In the genomic region with DNA sequence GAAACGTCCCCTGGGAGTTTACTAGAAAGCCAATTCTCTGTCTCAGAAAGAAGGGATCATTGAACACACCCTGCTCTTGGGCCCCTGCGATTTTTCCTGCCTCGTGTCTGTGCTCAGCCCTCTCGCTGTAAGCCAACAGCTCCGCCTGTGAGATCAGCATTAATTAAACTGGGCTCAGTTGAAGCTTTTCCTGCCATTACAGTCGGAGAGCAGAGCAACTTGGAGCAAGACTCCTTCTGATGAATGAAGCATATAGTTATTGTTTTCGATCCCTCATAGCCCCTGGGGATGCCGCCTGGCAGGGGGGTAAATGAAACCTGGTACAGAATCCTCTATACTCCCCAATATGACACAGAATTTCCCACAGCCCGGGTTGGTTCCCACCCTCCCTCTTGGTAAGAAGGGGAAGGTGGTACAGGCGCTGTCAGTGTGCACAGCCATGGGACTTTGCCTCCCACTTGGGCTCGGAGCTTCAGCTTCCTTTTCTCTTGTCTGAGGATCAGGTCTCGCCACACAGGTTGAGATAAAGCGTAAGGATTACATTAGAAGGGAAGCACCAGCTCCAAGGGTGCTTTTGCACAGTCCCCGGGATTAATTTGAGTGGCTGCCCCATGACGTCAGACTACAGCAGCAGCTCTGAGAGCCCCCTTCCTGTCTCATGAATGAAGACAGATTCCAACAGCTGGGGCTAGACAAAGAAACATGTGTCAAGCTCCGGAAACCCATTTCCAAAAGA, we compare ENCODE assay signal across 10 mouse cellular contexts.
A peak's percentile ranks its signal among the peaks of the same experiment; 100 is the strongest.
DNase-seq lines count a peak whose midpoint lies in the region; ATAC-seq and TF ChIP-seq lines count a peak whose summit lies in the region.
"Had no signal": no experiment of that assay in that cellular context is flagged by ENCODE, and none has a peak within 500 bp of the region (broad histone marks: within the 10 kb centered on the region; RNA-seq: fewer than 3 reads in every experiment).

No protein-coding gene starts in this region.

- in situ Hi-C loops in Patski (cut with MboI; ENCODE audit: low pct_unique_long_range_greater_than_20kb): no loop called here

- TF ChIP-seq CTCF in Patski (IDR thresholded peaks at IDR 0.05): no peak

- no peak for DNase-seq in frontal cortex, postnatal 14 days (ENCODE audit: low spot score in 2 of 2)
- no peak for DNase-seq in Patski (ENCODE audit: low read depth, low spot score)
- DNase-seq in forebrain, embryonic 14.5 days (ENCODE audit: low spot score): peak; percentile 92
- peak; percentile 94 for DNase-seq in midbrain, embryonic 11.5 days (ENCODE audit: low spot score, missing footprints)
- no peak for DNase-seq in thymus, postnatal 4 days
- DNase-seq in ovary, postnatal 14 days (ENCODE audit: low spot score): no peak
- DNase-seq in spleen, postnatal 10 days (ENCODE audit: low spot score in 2 of 2): no peak
- DNase-seq: cerebellum, adult 2 months; layer of hippocampus, adult 9-11 months had no signal

- POLR2A ChIA-PET in Patski (lab: Charles Lee): no interaction called here

- peaks cover 45% of the 10 kb centered on the region for H3K4me1 ChIP-seq in forebrain, embryonic 14.5 days (ENCODE audit: control insufficient read depth, insufficient read depth, low read length)
- H3K4me1 ChIP-seq in midbrain, embryonic 11.5 days (ENCODE audit: control insufficient read depth, insufficient read depth, low read length): peaks cover 41% of the 10 kb centered on the region

- H3K27ac ChIP-seq in forebrain, embryonic 14.5 days (ENCODE audit: low read depth, low read length): peak overlapping the region; percentile 78
- H3K27ac ChIP-seq in midbrain, embryonic 11.5 days (ENCODE audit: low read depth, low read length): peak overlapping the region; percentile 41; the same call in 1 of the 2 replicates

- H3K9ac ChIP-seq in forebrain, embryonic 14.5 days (ENCODE audit: low read length): peak overlapping the region; percentile 38
- H3K9ac ChIP-seq in midbrain, embryonic 11.5 days (ENCODE audit: low read length): peak overlapping the region; percentile 37; the same call in 1 of the 2 replicates

- 0 out of 2 replicates have a peak, but pooled peaks have one; percentile 26 for ATAC-seq in frontal cortex, adult (ENCODE audit: low TSS enrichment)
- peak; percentile 10 for ATAC-seq in Patski
- ATAC-seq in forebrain, embryonic 14.5 days: peak; percentile 68
- peak; percentile 44; the same call in 1 of the 2 replicates for ATAC-seq in midbrain, embryonic 11.5 days (ENCODE audit: low FRiP score)

- no peak overlapping the region for H3K4me3 ChIP-seq in forebrain, embryonic 14.5 days (ENCODE audit: low read depth, low read length)
- H3K4me3 ChIP-seq in midbrain, embryonic 11.5 days (ENCODE audit: low read depth, low read length): no peak overlapping the region

- no peaks in the 10 kb centered on the region for H3K9me3 ChIP-seq in forebrain, embryonic 14.5 days (replicated peaks; ENCODE audit: control insufficient read depth, low read length)
- no peaks in the 10 kb centered on the region for H3K9me3 ChIP-seq in midbrain, embryonic 11.5 days (ENCODE audit: control insufficient read depth, low read length)

- H3K4me2 ChIP-seq in forebrain, embryonic 14.5 days (ENCODE audit: low read length): peak overlapping the region; percentile 44
- peak overlapping the region; percentile 8; the same call in 1 of the 2 replicates for H3K4me2 ChIP-seq in midbrain, embryonic 11.5 days

- CTCF ChIA-PET in Patski (lab: Charles Lee): interaction anchor here (1.0 kb wide), 1 partner anchor 258 kb away, joined by 4 read pairs; a partner anchor contains a TSS

- H3K27me3 ChIP-seq in Patski: no peaks in the 10 kb centered on the region
- no peaks in the 10 kb centered on the region for H3K27me3 ChIP-seq in forebrain, embryonic 14.5 days (replicated peaks; ENCODE audit: control insufficient read depth, insufficient read depth, low read length)
- no peaks in the 10 kb centered on the region for H3K27me3 ChIP-seq in midbrain, embryonic 11.5 days (ENCODE audit: control insufficient read depth, insufficient read depth, low read length)

- whole genome bisulfite sequencing in forebrain, embryonic 14.5 days: 2% methylated on average over 16 of the region's 16 CpGs
- WGBS in midbrain, embryonic 11.5 days: 21% methylated on average over 16 of the region's 16 CpGs

- no peaks in the 10 kb centered on the region for H3K36me3 ChIP-seq in forebrain, embryonic 14.5 days (ENCODE audit: control insufficient read depth, insufficient read depth, low read length)
- H3K36me3 ChIP-seq in midbrain, embryonic 11.5 days (ENCODE audit: control insufficient read depth, insufficient read depth, low read length): no peaks in the 10 kb centered on the region

Comparison
In these comparisons a context has a peak if more than half of its experiments do, and no peak if none do; other contexts are left out.
1. ATAC-seq: peak in every context shown above with its lines; median percentile 68 in forebrain, embryonic 14.5 days; 44 in midbrain, embryonic 11.5 days; 26 in frontal cortex, adult; 10 in Patski.
2. DNase-seq: peak in forebrain, embryonic 14.5 days (single experiment) and midbrain, embryonic 11.5 days (single experiment); none in frontal cortex, postnatal 14 days (0 of 2), Patski (single experiment), thymus, postnatal 4 days (single experiment), ovary, postnatal 14 days (single experiment) and spleen, postnatal 10 days (0 of 2).